Mouse (Mus musculus) B cell, adult 2 months (primary cell): ENCODE data around the gene Sfrp2.

Source experiments
- DNase-seq, 2 experiments: peaks; one replicate each; pipeline ENCODE4 v3.0.0; 2022

Gene Sfrp2

DNA sequence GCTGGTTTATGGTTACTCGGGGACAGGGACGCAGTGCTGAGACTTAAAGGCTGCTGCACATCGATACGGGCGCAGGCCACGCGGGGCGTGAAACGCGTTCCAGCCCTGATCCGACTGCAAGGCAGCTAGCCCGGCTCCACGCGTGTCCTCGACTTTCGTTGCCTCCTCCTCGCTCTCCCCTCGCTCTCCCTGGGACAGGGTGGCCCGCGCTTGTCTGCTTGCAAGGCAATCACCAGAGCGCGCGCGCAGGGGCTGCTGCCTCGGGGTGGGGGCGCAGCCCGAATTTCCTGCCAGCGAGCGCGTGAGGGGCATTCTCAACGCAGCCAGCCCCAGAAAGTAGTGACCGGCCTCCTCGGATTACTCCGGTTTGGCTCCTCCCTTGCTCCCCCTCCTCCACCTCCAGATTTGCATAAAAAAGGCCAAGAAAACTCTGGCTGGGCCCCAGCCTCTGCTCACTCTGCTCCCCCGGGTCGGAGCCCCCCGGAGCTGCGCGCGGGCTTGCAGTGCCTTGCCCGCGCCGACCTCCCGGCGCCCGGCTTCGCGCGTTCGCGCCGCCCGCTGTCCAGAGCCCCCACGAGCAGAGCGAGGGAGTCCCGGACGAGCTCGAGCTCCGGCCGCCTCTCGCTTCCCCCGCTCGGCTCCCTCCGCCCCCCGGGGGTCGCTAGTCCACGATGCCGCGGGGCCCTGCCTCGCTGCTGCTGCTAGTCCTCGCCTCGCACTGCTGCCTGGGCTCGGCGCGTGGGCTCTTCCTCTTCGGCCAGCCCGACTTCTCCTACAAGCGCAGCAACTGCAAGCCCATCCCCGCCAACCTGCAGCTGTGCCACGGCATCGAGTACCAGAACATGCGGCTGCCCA, at the start of gene Sfrp2:
Gene Sfrp2, plus strand, starts transcription at position 451 of the 855 bp plus-strand sequence.
- DNase-seq, result peak; percentile 22 to 23

DNA sequence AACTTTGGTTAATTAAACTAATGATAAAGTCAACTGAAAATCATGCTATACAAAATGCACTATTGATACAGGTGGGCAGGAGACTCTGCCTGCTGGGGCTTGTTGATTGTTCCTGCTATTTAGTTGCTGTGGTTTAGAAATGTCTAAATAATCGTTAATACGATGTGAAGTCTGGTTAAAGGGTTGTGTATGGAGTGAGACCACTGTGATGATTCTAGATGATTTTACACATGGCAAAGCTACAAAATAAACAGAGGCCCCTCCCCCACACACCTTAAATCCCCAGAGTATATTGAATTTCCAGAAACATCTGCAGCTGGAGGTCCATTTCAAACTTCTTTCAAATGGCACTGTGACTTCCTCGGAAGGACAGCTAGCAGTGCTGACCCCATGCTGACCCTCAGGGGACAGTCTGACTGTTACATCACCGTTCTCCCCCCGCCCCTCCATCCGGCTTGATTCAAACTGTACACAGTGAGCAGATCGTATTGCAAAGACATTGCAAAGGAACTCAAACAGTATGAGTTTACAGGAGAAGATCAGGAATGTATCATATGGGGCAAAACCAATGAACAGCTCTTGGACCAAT, 48.4 kb upstream of the Sfrp2 start:
- DNase-seq, result no peak

DNA sequence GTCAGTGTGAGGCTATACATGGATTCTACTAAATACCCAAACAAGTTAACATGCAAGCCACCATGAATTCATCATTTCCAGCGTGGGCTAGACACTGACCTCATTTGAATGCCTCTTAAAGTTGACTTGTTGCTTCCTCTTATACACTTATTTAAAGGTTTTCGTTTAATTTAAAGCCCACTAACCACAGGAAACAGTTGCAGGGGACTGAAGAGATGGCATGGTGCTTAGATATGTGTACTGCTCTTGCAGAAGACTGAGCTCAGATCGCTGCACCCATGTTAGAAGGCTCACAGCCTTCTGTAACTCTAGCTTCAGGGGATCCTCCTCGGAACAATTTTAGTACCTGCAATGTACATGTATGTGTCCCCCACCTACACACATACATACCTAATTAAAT, 47.5 kb upstream of the Sfrp2 start:
- no peak for DNase-seq

DNA sequence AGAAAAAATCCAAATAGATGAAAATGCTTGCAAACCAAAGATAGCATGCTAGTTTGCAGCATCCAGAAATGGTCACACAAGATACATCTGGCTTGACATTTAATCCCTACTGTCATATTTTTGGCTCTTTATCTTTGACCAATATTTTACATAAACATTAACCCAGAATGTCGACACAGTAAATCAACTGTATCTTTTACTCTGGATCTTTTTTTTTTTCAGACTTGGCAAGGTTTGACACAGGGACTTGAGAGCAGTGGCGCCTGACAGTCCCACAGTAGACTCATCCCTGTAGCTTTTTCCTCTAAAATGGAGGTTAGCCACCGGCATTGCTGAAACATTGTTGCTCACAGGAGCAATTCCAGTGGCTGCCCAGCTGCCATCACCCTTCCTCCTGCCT, 37.9 kb upstream of the Sfrp2 start:
- DNase-seq, result no peak

DNA sequence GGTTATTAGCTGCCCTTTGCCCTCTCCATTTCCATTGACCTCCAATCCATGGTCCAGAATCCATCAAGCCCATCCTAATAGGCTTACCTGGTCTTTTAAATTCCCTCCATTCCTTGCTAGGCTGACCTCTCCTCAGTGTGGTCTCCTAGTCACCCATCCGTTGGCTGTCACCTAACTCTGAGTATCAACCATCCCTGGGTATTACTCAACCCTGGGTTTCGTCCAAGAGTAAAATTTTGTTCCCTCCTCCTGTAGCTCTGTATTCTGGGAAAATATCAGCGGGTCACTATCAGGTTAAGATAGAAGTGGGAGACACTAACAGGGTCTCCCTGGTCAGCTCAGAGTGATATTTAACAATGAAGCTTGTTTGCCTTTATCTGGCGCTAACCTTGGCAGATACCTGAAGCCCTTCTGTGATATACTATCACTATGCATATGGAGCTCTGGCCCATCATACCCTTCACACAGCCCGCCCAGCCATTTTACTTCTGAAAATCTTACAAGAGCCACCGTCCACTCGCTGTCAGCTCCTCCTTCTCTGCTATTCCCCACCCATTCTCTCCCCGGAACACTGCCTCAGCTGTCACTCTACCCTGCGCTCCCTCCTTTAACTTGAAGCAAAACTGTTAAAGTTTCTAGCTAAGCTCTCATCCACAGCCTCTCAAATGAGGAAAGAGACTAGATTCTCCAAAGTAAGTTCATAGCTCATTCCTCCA, 37.3 kb upstream of the Sfrp2 start:
- DNase-seq, result no peak

DNA sequence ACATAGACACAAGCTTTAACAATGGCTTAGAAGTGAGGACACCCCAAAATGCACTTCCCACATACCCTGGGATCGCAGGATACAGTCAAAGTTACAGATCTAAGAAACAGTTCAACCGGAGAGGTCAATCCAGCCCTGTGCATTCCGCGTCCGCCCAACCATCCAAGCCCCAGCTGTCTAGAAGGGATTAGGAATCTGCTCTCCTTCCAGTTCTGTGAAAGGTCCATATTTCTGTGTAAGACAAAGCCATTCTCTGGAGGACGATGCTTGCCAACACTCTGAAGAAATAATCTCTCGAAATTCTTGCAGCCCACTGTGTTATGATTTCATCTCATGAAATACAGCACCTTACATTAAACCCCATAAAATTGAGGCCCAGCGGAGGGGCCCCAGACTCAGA, 32.1 kb upstream of the Sfrp2 start:
- no peak for DNase-seq

DNA sequence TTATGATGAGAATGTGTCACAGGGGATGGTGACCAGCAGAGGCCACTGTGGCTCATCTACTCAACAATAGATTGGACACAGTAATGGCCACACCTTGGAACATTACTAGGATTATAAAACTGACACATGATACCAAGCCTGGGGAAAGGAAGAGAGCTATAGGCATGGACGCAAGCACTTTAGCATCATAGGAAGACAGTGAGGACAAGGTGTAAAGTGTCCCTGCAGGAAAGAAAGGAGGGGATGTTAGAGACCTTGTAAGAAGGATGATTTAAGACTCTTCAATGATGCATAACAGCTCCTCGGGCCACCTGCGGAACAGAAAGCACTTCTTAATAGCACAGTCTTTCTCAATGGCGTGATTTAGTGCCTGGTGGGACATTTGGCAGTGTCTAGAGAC, 29.1 kb upstream of the Sfrp2 start:
- no peak for DNase-seq

DNA sequence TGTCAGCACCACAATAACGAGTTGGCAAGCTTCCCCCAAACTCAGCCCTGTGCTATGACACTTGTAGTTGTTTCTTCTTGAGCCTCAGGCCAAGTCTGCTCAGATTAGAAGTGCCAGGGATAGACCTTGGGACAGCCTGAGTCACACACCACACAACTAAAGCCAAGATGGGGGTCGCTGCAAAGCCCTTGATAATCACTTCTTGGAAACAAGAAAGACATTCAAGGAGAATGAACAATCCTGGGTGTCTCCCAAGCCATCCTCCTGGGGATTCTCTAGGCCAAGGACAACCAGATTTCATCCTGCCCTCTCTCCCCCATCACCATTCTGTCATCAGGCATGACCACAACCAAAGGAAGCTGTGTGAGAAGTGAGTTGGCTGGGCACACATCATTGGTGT, 25.9 kb upstream of the Sfrp2 start:
- no peak for DNase-seq

DNA sequence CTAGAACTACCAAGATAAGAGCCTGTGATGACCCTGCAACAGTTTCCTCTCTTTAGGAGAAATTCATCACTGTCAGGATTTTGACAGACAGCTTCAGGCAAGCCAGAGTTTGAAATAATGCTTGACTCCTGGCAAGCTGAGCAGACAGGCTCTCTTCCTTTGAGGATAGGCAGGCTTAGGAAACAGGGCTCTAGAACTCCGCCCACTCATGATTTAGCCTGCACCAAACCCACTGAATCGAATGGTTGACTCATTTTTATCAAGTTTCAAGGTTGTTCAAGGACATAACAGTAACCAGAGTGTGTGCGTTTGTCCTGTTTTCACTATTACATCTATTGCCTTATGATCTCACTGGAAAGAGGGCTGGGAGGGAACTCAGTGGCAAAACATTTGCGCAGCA, 18.8 kb upstream of the Sfrp2 start:
- DNase-seq, result no peak

DNA sequence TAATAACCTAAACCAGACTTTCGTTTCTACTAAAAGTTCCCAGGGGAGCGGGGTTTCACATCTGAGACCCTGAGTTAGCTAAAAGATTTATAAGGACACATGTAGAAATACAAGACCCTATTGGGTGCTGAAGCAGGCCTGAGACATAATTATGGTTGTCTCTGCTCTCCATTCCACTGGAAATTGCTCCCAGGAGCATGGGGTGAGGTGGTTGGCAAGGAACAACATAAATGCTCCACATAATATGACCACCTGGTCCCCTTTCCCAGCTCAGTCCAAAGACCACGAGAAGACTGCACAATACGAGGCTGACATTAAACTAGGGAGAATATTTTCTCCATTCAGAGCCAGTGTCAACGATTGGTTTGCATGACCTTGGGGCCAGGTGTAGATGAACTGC, 18.2 kb upstream of the Sfrp2 start:
- no peak for DNase-seq

DNA sequence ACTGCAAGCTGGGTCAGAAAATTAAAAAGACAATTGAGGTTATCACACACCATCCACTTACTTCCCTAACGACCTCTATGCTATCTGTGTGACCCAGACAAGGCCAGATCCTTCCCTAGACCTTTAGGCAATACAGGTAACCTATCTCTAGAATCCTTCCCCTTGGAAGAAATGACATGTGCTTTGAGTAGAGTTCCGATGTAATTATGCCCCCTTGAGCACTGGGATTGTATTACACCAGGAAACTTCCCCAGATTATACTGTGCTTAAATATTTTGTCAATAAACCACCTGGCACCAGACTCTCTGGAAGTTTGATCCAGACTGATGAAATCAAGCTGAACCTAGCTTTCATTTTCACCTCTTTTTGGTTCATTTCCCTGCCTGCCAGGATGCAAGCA, 14.5 kb upstream of the Sfrp2 start:
- no peak for DNase-seq

DNA sequence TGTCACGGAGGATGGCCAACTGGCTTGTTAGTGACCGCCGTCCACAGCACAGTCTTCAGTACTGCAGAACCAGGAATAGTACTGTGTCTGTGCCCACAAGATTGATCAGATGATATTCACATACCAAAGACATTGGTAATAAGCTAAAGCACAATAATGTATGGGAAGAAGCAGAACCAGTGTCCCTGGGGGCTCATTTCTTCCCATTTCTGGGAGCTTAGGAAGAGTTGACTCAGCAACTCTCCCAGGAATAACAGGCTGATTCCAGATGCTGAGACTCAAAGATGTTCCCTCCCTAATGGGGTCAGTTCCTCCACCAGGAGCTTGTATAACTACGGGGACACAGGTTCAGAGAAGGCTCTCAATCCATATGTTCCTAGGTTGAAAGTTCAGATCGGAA, 13.9 kb upstream of the Sfrp2 start:
- DNase-seq, result no peak

DNA sequence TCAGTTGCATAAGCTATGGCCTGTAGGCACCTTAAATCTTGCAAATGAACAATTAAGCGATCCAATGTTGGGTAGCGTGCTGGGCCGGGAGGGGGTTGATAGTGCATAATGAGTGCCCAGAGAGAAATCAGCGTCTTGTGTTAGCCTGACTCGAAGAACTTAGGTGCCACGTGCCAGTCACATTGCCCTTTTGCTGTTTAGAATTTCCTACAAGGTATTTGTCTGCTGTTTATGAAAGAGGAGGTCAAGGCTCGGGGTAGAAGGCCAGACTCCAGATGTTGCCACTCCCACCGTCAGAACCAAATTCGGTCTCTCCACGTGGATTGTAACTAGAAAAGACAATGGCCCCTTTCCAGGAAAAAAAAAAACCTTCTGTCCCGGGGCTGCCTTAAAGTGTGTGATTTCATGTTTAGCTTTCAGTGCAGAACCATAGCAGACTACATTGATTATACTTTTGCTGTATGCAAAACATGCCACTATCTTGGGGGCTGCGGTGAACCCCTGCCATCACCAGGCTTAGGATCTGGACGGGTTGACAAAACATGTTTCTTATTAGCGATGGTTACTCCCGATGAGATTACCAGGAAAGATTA, 11.0 kb upstream of the Sfrp2 start:
- no peak for DNase-seq

DNA sequence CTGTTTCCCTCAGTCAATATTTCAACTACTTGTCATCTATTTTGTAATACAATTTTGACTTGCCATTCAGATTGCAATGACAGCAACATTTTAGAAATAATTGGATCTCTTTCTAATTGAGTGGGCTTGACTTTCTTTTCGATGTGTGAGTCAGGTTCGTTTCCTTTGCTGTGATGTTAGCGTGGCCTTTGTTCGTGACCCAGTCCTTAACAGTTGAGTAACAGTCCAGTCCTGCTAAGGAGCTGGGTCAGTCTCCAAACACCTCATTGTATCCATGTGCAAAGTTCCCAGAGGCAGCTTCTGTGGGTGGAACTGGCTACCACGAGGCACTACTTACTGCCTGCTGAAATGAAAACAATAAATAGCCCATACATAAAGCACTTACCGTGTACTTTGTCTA, 10.5 kb upstream of the Sfrp2 start:
- no peak for DNase-seq

DNA sequence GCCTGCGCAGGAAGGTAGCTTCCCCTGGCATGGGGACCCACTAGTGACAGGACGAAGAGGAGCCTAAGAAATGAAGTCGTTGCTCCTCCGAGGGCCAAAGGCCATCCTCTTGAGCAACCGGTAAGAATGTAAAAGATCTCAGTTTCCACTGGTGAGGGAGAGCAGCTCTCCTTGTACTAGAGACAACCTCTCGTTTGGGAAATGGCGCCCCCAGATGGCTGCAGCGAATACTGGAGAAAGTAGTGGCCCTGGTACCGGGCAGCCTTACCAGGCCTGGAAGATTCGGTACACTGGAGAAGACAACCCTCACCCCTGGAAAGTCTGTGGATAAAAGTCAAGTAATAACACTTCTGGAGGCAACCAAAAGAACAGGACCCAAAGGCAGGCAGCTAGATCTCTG, 3.8 kb upstream of the Sfrp2 start:
- no peak for DNase-seq

DNA sequence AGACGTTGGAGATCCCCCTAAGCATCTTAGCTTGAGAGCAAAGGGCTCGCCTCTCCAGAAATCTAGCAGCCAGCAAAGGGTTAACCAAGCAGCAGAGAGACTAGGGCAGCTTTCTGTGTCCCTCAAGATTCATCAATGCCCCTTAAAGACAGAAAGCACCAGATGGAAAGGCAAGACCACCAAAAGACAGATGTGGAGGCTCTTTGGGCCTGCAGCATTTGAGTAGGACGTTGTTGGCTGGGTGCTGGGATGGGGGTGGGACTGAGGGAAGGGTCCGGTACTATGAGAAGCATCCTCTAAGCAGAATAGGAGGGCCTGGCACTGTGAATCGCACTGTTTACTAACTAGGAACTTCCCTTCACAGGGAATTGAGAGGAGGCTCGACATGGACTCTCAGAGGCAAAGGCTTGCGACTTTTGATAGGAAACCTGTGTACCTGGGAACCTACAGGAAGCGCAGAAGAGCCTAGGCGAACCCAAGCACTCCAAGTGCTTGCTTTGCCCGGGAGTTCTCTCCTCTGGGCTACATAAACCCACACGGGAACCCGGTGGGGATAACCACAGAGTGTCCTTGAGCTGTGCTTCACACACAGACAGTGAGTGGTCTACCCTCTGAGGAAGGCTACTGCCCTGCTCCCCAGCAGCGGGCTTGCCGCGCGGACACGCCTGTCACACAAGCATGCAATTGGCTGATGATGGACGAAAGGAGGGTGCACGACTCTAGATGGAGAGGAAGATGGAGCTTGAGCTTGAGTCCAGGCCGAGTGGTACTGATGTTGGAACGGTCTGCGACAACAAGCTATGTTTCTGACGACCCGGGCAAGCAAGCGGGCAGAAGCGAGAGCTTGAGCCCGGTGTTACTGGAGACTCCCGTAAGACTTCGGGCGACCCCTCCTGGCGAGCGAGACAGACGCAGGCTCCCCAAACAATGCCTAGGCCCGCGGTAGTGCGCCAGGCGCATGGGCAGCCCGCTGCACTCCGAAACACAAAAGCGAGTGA, 2.3 kb upstream of the Sfrp2 start:
- peak; percentile 62 to 65 for DNase-seq

DNA sequence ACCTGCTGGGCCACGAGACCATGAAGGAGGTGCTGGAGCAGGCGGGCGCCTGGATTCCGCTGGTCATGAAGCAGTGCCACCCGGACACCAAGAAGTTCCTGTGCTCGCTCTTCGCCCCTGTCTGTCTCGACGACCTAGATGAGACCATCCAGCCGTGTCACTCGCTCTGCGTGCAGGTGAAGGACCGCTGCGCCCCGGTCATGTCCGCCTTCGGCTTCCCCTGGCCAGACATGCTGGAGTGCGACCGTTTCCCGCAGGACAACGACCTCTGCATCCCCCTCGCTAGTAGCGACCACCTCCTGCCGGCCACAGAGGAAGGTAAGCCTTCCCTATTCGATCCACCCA, 577 bp downstream of the Sfrp2 start:
- DNase-seq, result peak in 1 of 2 experiments; percentile 15

DNA sequence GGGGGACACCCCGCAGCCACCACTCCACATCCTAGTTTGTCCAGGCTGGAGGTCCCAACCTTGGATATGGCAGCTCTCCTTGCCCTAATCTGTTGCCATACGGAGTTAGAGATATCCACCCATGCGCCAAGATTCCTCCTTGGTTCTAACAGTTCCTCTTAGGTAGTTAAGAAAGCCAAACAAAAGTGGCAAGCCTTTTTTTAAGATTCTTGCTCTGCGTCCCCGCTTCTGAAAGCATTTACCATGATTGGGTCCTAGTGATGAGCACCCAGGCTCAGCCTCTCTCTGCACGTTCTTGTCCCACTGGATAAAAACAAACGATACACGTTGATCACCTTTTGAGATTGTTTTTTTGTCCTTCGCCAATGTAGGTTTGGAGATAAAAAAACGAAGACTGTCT, 1.0 kb downstream of the Sfrp2 start:
- no peak for DNase-seq

DNA sequence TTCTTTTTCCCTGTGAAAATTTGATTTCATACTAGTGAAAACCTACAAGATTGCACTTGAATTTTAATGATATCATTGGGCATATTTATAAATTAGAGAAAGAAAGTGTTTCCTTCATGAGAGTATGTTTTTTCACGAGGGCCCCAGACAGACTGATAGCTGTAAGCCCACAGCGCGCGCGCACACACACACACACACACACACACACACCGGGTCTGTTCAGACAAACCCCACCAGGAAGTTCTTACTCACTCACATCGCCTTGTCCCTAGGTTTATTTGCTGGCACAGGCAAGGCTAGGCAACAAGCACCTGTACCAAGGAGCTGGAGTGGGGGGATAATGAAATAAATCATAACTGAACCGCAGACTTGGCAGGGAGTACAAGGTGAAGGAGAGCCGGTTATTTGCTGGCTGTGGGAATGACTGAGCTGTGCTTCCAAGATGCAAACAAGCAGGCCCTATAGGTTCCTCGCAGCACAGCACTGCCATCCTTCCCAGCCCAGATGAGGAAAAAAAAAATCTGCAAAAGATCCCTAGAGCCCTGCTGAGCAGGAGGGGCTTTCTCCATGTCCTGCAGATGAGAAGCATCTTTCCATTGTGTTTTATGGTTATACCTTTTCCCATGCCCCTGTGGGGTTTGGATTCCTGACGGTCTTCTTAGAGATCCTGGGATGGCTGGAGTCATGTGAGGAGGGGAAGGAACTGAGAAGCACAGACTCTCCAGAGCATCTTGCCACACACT, 2.3 kb downstream of the Sfrp2 start:
- no peak for DNase-seq

DNA sequence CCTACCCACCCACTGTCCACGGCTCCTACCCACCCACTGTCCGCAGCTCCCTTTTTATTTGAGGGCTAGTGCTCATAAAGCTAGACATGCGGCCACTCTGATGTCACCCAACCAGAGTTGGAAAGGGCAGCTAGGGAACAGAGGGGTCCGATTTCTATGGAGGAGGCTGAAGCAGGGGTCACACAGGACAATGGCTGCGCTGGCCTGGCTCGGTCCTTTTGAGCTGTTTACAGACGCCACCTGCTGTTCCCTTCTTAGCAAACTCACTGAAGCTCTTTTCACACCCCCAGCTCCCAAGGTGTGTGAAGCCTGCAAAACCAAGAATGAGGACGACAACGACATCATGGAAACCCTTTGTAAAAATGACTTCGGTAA, 2.9 kb downstream of the Sfrp2 start:
- no peak for DNase-seq

DNA sequence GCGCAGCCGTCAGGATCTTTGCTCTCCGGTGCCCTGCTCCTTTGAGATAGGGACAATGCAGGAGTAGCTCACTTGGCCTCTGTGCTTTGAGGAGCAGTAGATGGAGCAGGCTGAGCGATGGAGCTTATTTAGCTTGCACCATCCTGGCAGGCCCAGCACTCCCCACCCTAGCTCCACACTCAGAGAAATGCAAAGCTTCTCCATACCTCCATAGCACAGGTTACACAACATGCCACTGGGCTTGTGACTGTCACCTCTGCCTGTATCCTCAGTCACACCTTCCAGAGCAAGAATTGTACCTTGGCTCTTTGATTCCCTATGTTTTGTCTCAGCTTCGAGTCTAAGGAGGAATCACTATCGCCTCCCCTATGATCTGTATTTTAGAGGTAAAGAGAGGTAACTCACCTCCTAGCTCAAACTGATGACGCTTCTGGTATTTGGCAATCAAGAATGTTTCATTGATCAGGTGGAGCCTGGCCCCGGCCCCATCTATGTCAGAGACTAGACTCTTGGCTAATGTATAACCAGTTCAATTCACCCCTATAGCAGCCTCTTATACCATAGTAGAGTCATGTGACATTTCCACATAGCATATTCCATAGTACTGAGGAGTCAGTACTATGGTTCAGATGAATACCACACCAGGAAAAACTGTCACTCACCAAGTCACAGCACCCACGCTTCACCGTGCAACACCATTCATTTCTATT, 5.2 kb downstream of the Sfrp2 start:
- no peak for DNase-seq
